Comparison of ENCODE assay signal across 8 mouse cellular contexts in the genomic region with DNA sequence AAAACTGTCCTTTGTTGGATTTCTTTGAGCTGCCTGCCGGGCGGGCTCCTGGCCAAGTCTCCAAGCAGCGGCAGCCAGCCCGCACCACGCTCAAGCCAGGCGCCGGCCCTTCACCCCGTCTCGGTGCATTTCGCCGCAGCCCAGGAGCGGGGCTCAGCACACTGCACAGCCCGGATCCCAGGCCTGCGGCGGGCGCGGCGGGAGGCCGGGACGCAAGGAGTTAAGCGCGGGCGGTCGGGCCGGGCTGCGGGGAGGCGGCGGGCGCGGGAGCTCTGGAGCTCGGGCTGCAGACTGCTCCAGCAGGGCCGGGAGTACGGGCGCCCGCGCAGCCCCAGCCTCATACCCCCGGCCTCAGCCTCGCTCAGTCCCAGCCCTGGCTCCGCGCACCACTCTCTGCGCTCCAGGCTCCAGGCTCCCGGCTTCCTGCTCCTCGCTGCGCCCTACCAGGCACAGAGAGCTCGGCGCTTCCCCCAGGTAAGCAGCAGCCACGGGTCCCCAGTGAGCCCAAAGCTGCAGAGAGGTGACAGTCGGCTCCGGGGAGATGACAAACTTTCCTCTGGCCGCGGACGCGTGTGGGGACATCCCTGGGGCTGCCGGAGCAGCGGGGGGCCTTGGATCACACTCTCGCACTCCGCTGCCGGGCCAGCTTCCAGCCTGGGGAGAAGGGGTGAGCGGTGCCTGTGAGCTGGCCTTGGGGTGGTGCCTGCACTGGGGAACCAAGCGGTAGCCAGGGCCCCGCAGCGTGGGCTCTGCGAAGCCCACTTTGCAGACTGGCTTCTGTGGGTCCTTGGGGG. TPM values are rescaled to one million over a fixed set of nuclear protein-coding genes. Genes with fewer than 3 reads are reported as not detected.
A peak's percentile ranks its signal among the peaks of the same experiment; 100 is the strongest.
DNase-seq lines count a peak whose midpoint lies in the region; ATAC-seq and TF ChIP-seq lines count a peak whose summit lies in the region.

No protein-coding gene starts in this region.

- peak overlapping the region; percentile 61 for H3K4me3 ChIP-seq in embryonic facial prominence, embryonic 15.5 days (replicated peaks)
- peak overlapping the region; percentile 66 for H3K4me3 ChIP-seq in midbrain, postnatal 0 days (ENCODE audit: low read depth, low read length)

- peak; percentile 78 for ATAC-seq in embryonic facial prominence, embryonic 15.5 days (ENCODE audit: insufficient number of reproducible peaks, low FRiP score, low TSS enrichment, low read depth)
- peak; percentile 73 for ATAC-seq in midbrain, postnatal 0 days (ENCODE audit: low FRiP score)
- ATAC-seq in megakaryocyte, adult 5-6 weeks (ENCODE audit: poor library complexity, severe bottlenecking): no peak

- 1% methylated on average over 63 of the region's 63 CpGs for WGBS in embryonic facial prominence, embryonic 15.5 days
- WGBS in midbrain, postnatal 0 days: 1% methylated on average over 48 of the region's 63 CpGs

- H3K36me3 ChIP-seq in embryonic facial prominence, embryonic 15.5 days: no peaks in the 10 kb centered on the region
- H3K36me3 ChIP-seq in midbrain, postnatal 0 days (ENCODE audit: insufficient read depth, low read length): no peaks in the 10 kb centered on the region

- H3K9ac ChIP-seq in embryonic facial prominence, embryonic 15.5 days: peak overlapping the region; percentile 69
- H3K9ac ChIP-seq in midbrain, postnatal 0 days (replicated peaks; ENCODE audit: low read length, poor library complexity, severe bottlenecking): peak overlapping the region; percentile 77

- TF ChIP-seq CTCF in midbrain, postnatal 0 days (IDR thresholded peaks at IDR 0.05): no peak

- H3K4me1 ChIP-seq in embryonic facial prominence, embryonic 15.5 days: peaks cover 38% of the 10 kb centered on the region
- peaks cover 12% of the 10 kb centered on the region; the same call in 1 of the 2 replicates for H3K4me1 ChIP-seq in midbrain, postnatal 0 days (ENCODE audit: insufficient read depth, low read length)

- intact Hi-C loops in left cerebral cortex, postnatal 25 days (cut with DNase I): loop anchor here (5.0 kb wide), 3 partner anchors 78 to 102 kb away; no protein-coding TSS in a partner anchor

- peak; percentile 4 to 38 for DNase-seq in adrenal gland, adult 18-20 months (ENCODE audit: low spot score in 2 of 2)
- DNase-seq in adrenal gland, adult 8-10 months: no peak
- peak; percentile 64 for DNase-seq in adrenal gland, postnatal 14 days
- peak; percentile 53 for DNase-seq in heart, postnatal 4 days
- peak; percentile 72 to 75 for DNase-seq in left cerebral cortex, postnatal 25 days (ENCODE audit: low spot score in 2 of 2)
- peak; percentile 64 for DNase-seq in midbrain, postnatal 0 days (ENCODE audit: low spot score)

- 0 out of 2 replicates have a peak, but pooled peaks cover 8% of the 10 kb centered on the region for H3K27me3 ChIP-seq in embryonic facial prominence, embryonic 15.5 days
- no peaks in the 10 kb centered on the region; the same call in 1 of the 2 replicates for H3K27me3 ChIP-seq in midbrain, postnatal 0 days (ENCODE audit: insufficient read depth, low read length)

- H3K9me3 ChIP-seq in embryonic facial prominence, embryonic 15.5 days (replicated peaks): no peaks in the 10 kb centered on the region
- no peaks in the 10 kb centered on the region for H3K9me3 ChIP-seq in midbrain, postnatal 0 days (ENCODE audit: low read length)

- H3K27ac ChIP-seq in embryonic facial prominence, embryonic 15.5 days (replicated peaks): peak overlapping the region; percentile 58
- H3K27ac ChIP-seq in midbrain, postnatal 0 days (ENCODE audit: low read depth, low read length): peak overlapping the region; percentile 67

- H3K4me2 ChIP-seq in embryonic facial prominence, embryonic 15.5 days (replicated peaks): peak overlapping the region; percentile 66
- peak overlapping the region; percentile 85 for H3K4me2 ChIP-seq in midbrain, postnatal 0 days (ENCODE audit: low read depth, low read length, poor library complexity, severe bottlenecking)

RNA-seq across cellular contexts. Expression of a gene that starts 0.5 kb away (rescaled TPM):
- 1 to 10 TPM; 4.4 to 8.5 TPM for total RNA-seq in adrenal gland, adult 18-20 months (2021)
- total RNA-seq in adrenal gland, adult 8-10 months (2022): 10 to 100 TPM in 2 of 4 experiments, 1 to 10 TPM in 2; 5.4 to 12.6 (median 9.4) TPM
- total RNA-seq in adrenal gland, postnatal 14 days (2021): 5.1 and 6.5 TPM in 2 replicates
- polyA plus RNA-seq in embryonic facial prominence, embryonic 15.5 days (2015; fragmentation: Nextera tagmentation; extraction: Ambion mirVana): 13.2 and 14.7 TPM in 2 replicates
- total RNA-seq in heart, postnatal 4 days (2021): 1 to 10 TPM; 1.1 to 1.3 TPM
- 10 to 100 TPM; 56.0 to 67.5 TPM for total RNA-seq in left cerebral cortex, postnatal 25 days (2021)
- total RNA-seq in midbrain, postnatal 0 days (2014; rRNA removed): 26.4 and 28.8 TPM in 2 replicates
- polyA plus RNA-seq in midbrain, postnatal 0 days (2015; fragmentation: Nextera tagmentation; extraction: Ambion mirVana): 11.7 and 13.2 TPM in 2 replicates
- total RNA-seq in megakaryocyte, adult 5-6 weeks (2015): 0.16 TPM in 1 of 2 replicates, not detected in the other
- total RNA-seq in megakaryocyte, adult 5-6 weeks (2017): 0.18 TPM in 1 of 2 replicates, not detected in the other
